Mouse (Mus musculus) heart, adult 2 months (tissue): Measurements from ENCODE around the gene Stag1.

Experiments used
- CTCF ChIP-seq: fragments of 200-600 bp; IDR thresholded peaks from 2 replicates; pipeline ENCODE4 v1.8.1; 2022; ENCODE audit warnings: antibody characterized with exemption, mild to moderate bottlenecking, moderate library complexity
- EP300 ChIP-seq: fragments of 200-500 bp; IDR thresholded peaks from 2 replicates; pipeline ENCODE4 v1.6.1; 2011; ENCODE audit warnings: low read depth, low read length, control low read depth; ENCODE audit not compliant: insufficient read depth
- POLR2A ChIP-seq: fragments of 200-500 bp; IDR thresholded peaks from 2 replicates; pipeline ENCODE4 v1.6.1; 2011; ENCODE audit warnings: mild to moderate bottlenecking, low read depth, low read length, control low read depth; ENCODE audit not compliant: insufficient read depth

DNA sequence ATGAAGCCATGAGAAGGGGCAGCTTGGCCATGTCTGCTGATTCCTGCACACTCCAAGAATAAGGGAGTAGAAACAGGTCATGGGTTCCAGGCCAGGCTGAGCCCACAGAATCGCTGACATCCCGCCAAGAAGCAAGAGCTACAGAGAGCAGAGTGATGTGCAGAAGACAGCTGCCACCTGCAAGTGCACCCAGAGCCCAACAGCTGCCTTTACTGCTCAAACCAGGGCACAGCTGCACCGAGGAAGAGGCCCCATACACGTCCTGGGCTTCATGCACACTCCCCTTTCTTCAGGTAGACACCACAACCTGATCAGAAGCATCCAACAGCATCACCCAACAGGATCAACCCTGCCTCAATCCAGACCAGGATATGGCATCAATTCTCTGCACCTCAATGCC is 396.3 kb downstream of the Stag1 start:
- no peak for TF ChIP-seq CTCF
- TF ChIP-seq EP300 = no peak
- no peak for TF ChIP-seq POLR2A
